Mouse (Mus musculus): ENCODE measurements around the gene Homer1. TPM values are rescaled to one million over a fixed set of nuclear protein-coding genes. Genes with fewer than 3 reads are reported as not detected.

Gene Homer1
- polyA plus RNA-seq, 1 experiment from 2014 or later = 13.9 TPM

- Histone ChIP-seq H3K27ac (replicated peaks) (no peak overlapping the region), H3K4me2 (no peak overlapping the region), H3K9me3 (replicated peaks) (no peaks in the 10 kb centered on the region), H3K36me3 (peaks cover 15% of the 10 kb centered on the region), H3K27me3 (replicated peaks) (no peaks in the 10 kb centered on the region), H3K9ac (replicated peaks) (no peak overlapping the region), H3K4me1 (no peaks in the 10 kb centered on the region), H3K4me3 (replicated peaks) (no peak overlapping the region)
- ATAC-seq (ENCODE audit: low FRiP score) = no peak
- WGBS = 90% methylated on average over 5 of the region's 5 CpGs
Measured at GRCm38 (mm10) chr13:93406855-93407254, 107.4 kb downstream of the Homer1 start.

- WGBS = 87% methylated on average over 4 of the region's 4 CpGs
- Histone ChIP-seq H3K4me1 (no peaks in the 10 kb centered on the region), H3K27ac (replicated peaks) (no peak overlapping the region), H3K4me3 (replicated peaks) (no peak overlapping the region), H3K36me3 (peaks cover 13% of the 10 kb centered on the region; the same call in 1 of the 2 replicates), H3K9ac (replicated peaks) (no peak overlapping the region), H3K4me2 (no peak overlapping the region), H3K27me3 (replicated peaks) (no peaks in the 10 kb centered on the region), H3K9me3 (replicated peaks) (no peaks in the 10 kb centered on the region)
- no peak for ATAC-seq (ENCODE audit: low FRiP score)
Measured at GRCm38 (mm10) chr13:93410343-93410742, 110.9 kb downstream of the Homer1 start.

GRCm38 (mm10) chr13:93415055-93415454 lies 115.6 kb downstream of the Homer1 start:
- Histone ChIP-seq H3K4me2 (no peak overlapping the region), H3K4me3 (replicated peaks) (no peak overlapping the region), H3K9ac (replicated peaks) (no peak overlapping the region), H3K27me3 (replicated peaks) (no peaks in the 10 kb centered on the region), H3K36me3 (no peaks in the 10 kb centered on the region; the same call in 1 of the 2 replicates), H3K4me1 (peaks cover 4% of the 10 kb centered on the region; the same call in 1 of the 2 replicates), H3K27ac (replicated peaks) (no peak overlapping the region), H3K9me3 (replicated peaks) (no peaks in the 10 kb centered on the region)
- no peak for ATAC-seq (ENCODE audit: low FRiP score)
- WGBS = 94% methylated on average over 5 of the region's 5 CpGs

- Histone ChIP-seq H3K36me3 (no peaks in the 10 kb centered on the region; the same call in 1 of the 2 replicates), H3K27ac (replicated peaks) (no peak overlapping the region), H3K27me3 (replicated peaks) (no peaks in the 10 kb centered on the region), H3K9me3 (replicated peaks) (no peaks in the 10 kb centered on the region), H3K9ac (replicated peaks) (no peak overlapping the region), H3K4me3 (replicated peaks) (no peak overlapping the region), H3K4me2 (no peak overlapping the region), H3K4me1 (peaks cover 4% of the 10 kb centered on the region; the same call in 1 of the 2 replicates)
- no peak for ATAC-seq (ENCODE audit: low FRiP score)
- WGBS = 90% methylated on average over 2 of the region's 2 CpGs
Measured at GRCm38 (mm10) chr13:93418292-93418691, 118.9 kb downstream of the Homer1 start.

GRCm38 (mm10) chr13:93419779-93420178 lies 120.3 kb downstream of the Homer1 start:
- no peak overlapping the region for H3K4me3 ChIP-seq (replicated peaks)
- H3K36me3 ChIP-seq = no peaks in the 10 kb centered on the region; the same call in 1 of the 2 replicates
- H3K4me1 ChIP-seq = peaks cover 4% of the 10 kb centered on the region; the same call in 1 of the 2 replicates
- no peaks in the 10 kb centered on the region for H3K27me3 ChIP-seq (replicated peaks)
- no peak overlapping the region for H3K27ac ChIP-seq (replicated peaks)
- no peaks in the 10 kb centered on the region for H3K9me3 ChIP-seq (replicated peaks)
- H3K4me2 ChIP-seq = no peak overlapping the region
- no peak for ATAC-seq (ENCODE audit: low FRiP score)
- 41% methylated on average over 2 of the region's 2 CpGs for WGBS
- no peak overlapping the region for H3K9ac ChIP-seq (replicated peaks)

- no peak for ATAC-seq (ENCODE audit: low FRiP score)
- 88% methylated on average over 2 of the region's 2 CpGs for WGBS
- no peak overlapping the region for H3K9ac ChIP-seq (replicated peaks)
- H3K9me3 ChIP-seq (replicated peaks) = no peaks in the 10 kb centered on the region
- H3K4me3 ChIP-seq (replicated peaks) = no peak overlapping the region
- H3K27me3 ChIP-seq (replicated peaks) = no peaks in the 10 kb centered on the region
- no peak overlapping the region for H3K4me2 ChIP-seq
- no peaks in the 10 kb centered on the region for H3K36me3 ChIP-seq
- H3K4me1 ChIP-seq = peaks cover 4% of the 10 kb centered on the region; the same call in 1 of the 2 replicates
- no peak overlapping the region for H3K27ac ChIP-seq (replicated peaks)
Measured at GRCm38 (mm10) chr13:93423224-93423623, 123.8 kb downstream of the Homer1 start.

GRCm38 (mm10) chr13:93427920-93428876 lies 128.8 kb downstream of the Homer1 start:
- WGBS = 97% methylated on average over 5 of the region's 5 CpGs
- no peak for ATAC-seq (ENCODE audit: low FRiP score)
- H3K4me3 ChIP-seq (replicated peaks) = no peak overlapping the region
- H3K36me3 ChIP-seq = no peaks in the 10 kb centered on the region; the same call in 1 of the 2 replicates
- no peaks in the 10 kb centered on the region for H3K9me3 ChIP-seq (replicated peaks)
- H3K4me2 ChIP-seq = no peak overlapping the region
- no peaks in the 10 kb centered on the region for H3K27me3 ChIP-seq (replicated peaks)
- no peak overlapping the region for H3K9ac ChIP-seq (replicated peaks)
- no peaks in the 10 kb centered on the region for H3K4me1 ChIP-seq
- H3K27ac ChIP-seq (replicated peaks) = no peak overlapping the region

GRCm38 (mm10) chr13:93429205-93429604 lies 129.8 kb downstream of the Homer1 start:
- H3K4me1 ChIP-seq = no peaks in the 10 kb centered on the region
- H3K27ac ChIP-seq (replicated peaks) = no peak overlapping the region
- peaks cover 2% of the 10 kb centered on the region for H3K36me3 ChIP-seq
- no peaks in the 10 kb centered on the region for H3K27me3 ChIP-seq (replicated peaks)
- no peaks in the 10 kb centered on the region for H3K9me3 ChIP-seq (replicated peaks)
- H3K4me2 ChIP-seq = no peak overlapping the region
- no peak overlapping the region for H3K9ac ChIP-seq (replicated peaks)
- WGBS = 98% methylated on average over 1 of the region's 1 CpGs
- H3K4me3 ChIP-seq (replicated peaks) = no peak overlapping the region
- ATAC-seq (ENCODE audit: low FRiP score) = no peak

GRCm38 (mm10) chr13:93440167-93440566 lies 140.7 kb downstream of the Homer1 start:
- Histone ChIP-seq H3K4me3 (replicated peaks) (no peak overlapping the region), H3K4me2 (no peak overlapping the region), H3K27ac (replicated peaks) (no peak overlapping the region), H3K9me3 (replicated peaks) (no peaks in the 10 kb centered on the region), H3K27me3 (replicated peaks) (no peaks in the 10 kb centered on the region), H3K9ac (replicated peaks) (no peak overlapping the region), H3K4me1 (no peaks in the 10 kb centered on the region), H3K36me3 (peaks cover 32% of the 10 kb centered on the region)
- WGBS = 94% methylated on average over 3 of the region's 3 CpGs
- ATAC-seq (ENCODE audit: low FRiP score) = peak; percentile 65; the same call in 1 of the 2 replicates

- H3K4me1 ChIP-seq = no peaks in the 10 kb centered on the region
- no peaks in the 10 kb centered on the region for H3K9me3 ChIP-seq (replicated peaks)
- no peak overlapping the region for H3K9ac ChIP-seq (replicated peaks)
- ATAC-seq (ENCODE audit: low FRiP score) = no peak
- no peak overlapping the region for H3K27ac ChIP-seq (replicated peaks)
- no peaks in the 10 kb centered on the region for H3K27me3 ChIP-seq (replicated peaks)
- no peak overlapping the region for H3K4me2 ChIP-seq
- WGBS = 83% methylated on average over 6 of the region's 6 CpGs
- H3K36me3 ChIP-seq = peaks cover 32% of the 10 kb centered on the region
- H3K4me3 ChIP-seq (replicated peaks) = no peak overlapping the region
Measured at GRCm38 (mm10) chr13:93453275-93453674, 153.8 kb downstream of the Homer1 start.
